ENCODE assay signal across 26 mouse cellular contexts in genomic region chr15:11453997-11454396, GRCm38 (mm10). TPM values are rescaled to one million over a fixed set of nuclear protein-coding genes. Genes with fewer than 3 reads are reported as not detected.
DNase-seq lines count a peak whose midpoint lies in the region; ATAC-seq lines count a peak whose summit lies in the region.
"Had no signal": no experiment of that assay in that cellular context is flagged by ENCODE, and none has a peak within 500 bp of the region (broad histone marks: within the 10 kb centered on the region; RNA-seq: fewer than 3 reads in every experiment).

No protein-coding gene starts in this region.

- WGBS in limb, embryonic 13.5 days = 84% methylated on average over 1 of the region's 1 CpGs
- WGBS in limb, embryonic 10.5 days = 91% methylated on average over 1 of the region's 1 CpGs
- WGBS in limb, embryonic 15.5 days = 71% methylated on average over 1 of the region's 1 CpGs

- H3K4me3 ChIP-seq in limb, embryonic 13.5 days = no peak overlapping the region
- H3K4me3 ChIP-seq in limb, embryonic 10.5 days = no peak overlapping the region
- no peak overlapping the region for H3K4me3 ChIP-seq in limb, embryonic 15.5 days
- H3K4me3 ChIP-seq: heart, embryonic 15.5 days; hindbrain, embryonic 13.5 days; intestine, embryonic 15.5 days had no signal

- H3K27me3 ChIP-seq in limb, embryonic 13.5 days = 0 out of 2 replicates have a peak, but pooled peaks cover 12% of the 10 kb centered on the region
- no peaks in the 10 kb centered on the region for H3K27me3 ChIP-seq in limb, embryonic 10.5 days (ENCODE audit: low read depth, poor library complexity, severe bottlenecking)
- no peaks in the 10 kb centered on the region for H3K27me3 ChIP-seq in limb, embryonic 15.5 days
- H3K27me3 ChIP-seq: heart, embryonic 15.5 days; hindbrain, embryonic 13.5 days; intestine, embryonic 15.5 days had no signal

- peaks cover 43% of the 10 kb centered on the region for H3K4me1 ChIP-seq in limb, embryonic 13.5 days
- peaks cover 17% of the 10 kb centered on the region for H3K4me1 ChIP-seq in limb, embryonic 10.5 days
- peaks cover 15% of the 10 kb centered on the region for H3K4me1 ChIP-seq in limb, embryonic 15.5 days
- H3K4me1 ChIP-seq: hindbrain, embryonic 13.5 days; intestine, embryonic 15.5 days had no signal

- no peak for DNase-seq in limb, embryonic 10.5 days (ENCODE audit: low spot score)
- peak; percentile 13 for DNase-seq in NIH3T3 (ENCODE audit: low read depth)
- DNase-seq in B cell, adult 2 months = no peak
- DNase-seq in urinary bladder, postnatal 10 days (ENCODE audit: low spot score) = no peak
- DNase-seq: adrenal gland, postnatal 10 days; adrenal gland, postnatal 36 days; cerebellum, adult 18-20 months; cerebellum, adult 9-10 months; cerebellum, postnatal 14 days; forebrain, postnatal 0 days; gastrocnemius, postnatal 36 days; heart, adult 11 months; heart, postnatal 10 days; heart, postnatal 4 days; kidney, adult 11 months had no signal

- peak overlapping the region; percentile 80 for H3K27ac ChIP-seq in limb, embryonic 13.5 days
- no peak overlapping the region for H3K27ac ChIP-seq in limb, embryonic 10.5 days
- H3K27ac ChIP-seq in limb, embryonic 15.5 days = peak overlapping the region; percentile 35
- H3K27ac ChIP-seq: hindbrain, embryonic 13.5 days; intestine, embryonic 15.5 days had no signal

- no peak overlapping the region for H3K9ac ChIP-seq in limb, embryonic 13.5 days
- H3K9ac ChIP-seq in limb, embryonic 15.5 days = no peak overlapping the region
- H3K9ac ChIP-seq: forebrain, postnatal 0 days; heart, embryonic 15.5 days; hindbrain, embryonic 13.5 days; intestine, embryonic 15.5 days had no signal

- H3K9me3 ChIP-seq in limb, embryonic 13.5 days = no peaks in the 10 kb centered on the region
- H3K9me3 ChIP-seq in limb, embryonic 10.5 days (replicated peaks) = no peaks in the 10 kb centered on the region
- no peaks in the 10 kb centered on the region for H3K9me3 ChIP-seq in limb, embryonic 15.5 days
- H3K9me3 ChIP-seq: heart, embryonic 15.5 days; hindbrain, embryonic 13.5 days; intestine, embryonic 15.5 days had no signal

- H3K4me2 ChIP-seq in limb, embryonic 13.5 days (replicated peaks) = no peak overlapping the region
- no peak overlapping the region for H3K4me2 ChIP-seq in limb, embryonic 15.5 days
- H3K4me2 ChIP-seq: heart, embryonic 11.5 days; heart, embryonic 15.5 days; hindbrain, embryonic 13.5 days; intestine, embryonic 15.5 days had no signal

- H3K36me3 ChIP-seq in limb, embryonic 13.5 days = no peaks in the 10 kb centered on the region
- no peaks in the 10 kb centered on the region for H3K36me3 ChIP-seq in limb, embryonic 10.5 days
- no peaks in the 10 kb centered on the region for H3K36me3 ChIP-seq in limb, embryonic 15.5 days
- H3K36me3 ChIP-seq: heart, embryonic 15.5 days; hindbrain, embryonic 13.5 days; intestine, embryonic 15.5 days had no signal

- no peak for ATAC-seq in limb, embryonic 13.5 days (ENCODE audit: low FRiP score, low read depth)
- ATAC-seq in limb, embryonic 15.5 days (ENCODE audit: insufficient number of reproducible peaks, low FRiP score, low TSS enrichment, low read depth) = no peak
- no peak for ATAC-seq in granulocyte monocyte progenitor cell, adult 5-6 weeks (replicated peaks; ENCODE audit: poor library complexity, severe bottlenecking)
- ATAC-seq: activated CD4-positive, CD25-positive, alpha-beta regulatory T cell, adult 4 months; CD4-positive, CD25-positive, alpha-beta regulatory T cell, adult 4 months; forebrain, embryonic 14.5 days; forebrain, postnatal 0 days; hindbrain, embryonic 16.5 days; intestine, embryonic 15.5 days had no signal

RNA-seq across cellular contexts. Expression of gene Tars, which starts 54.5 kb away (rescaled TPM):
- polyA plus RNA-seq in limb, embryonic 13.5 days (2015; fragmentation: Nextera tagmentation; extraction: Ambion mirVana) = 73.0 and 75.2 TPM in 2 replicates
- polyA plus RNA-seq in limb, embryonic 10.5 days (2016; fragmentation: Nextera tagmentation; extraction: Ambion mirVana) = 78.7 and 79.1 TPM in 2 replicates
- polyA plus RNA-seq in limb, embryonic 15.5 days (2015; fragmentation: Nextera tagmentation; extraction: Ambion mirVana) = 65.7 and 68.6 TPM in 2 replicates
- total RNA-seq in granulocyte monocyte progenitor cell, adult 5-6 weeks (2014; fragmentation: Nextera tagmentation) = 33.8 and 44.6 TPM in 2 replicates
- 89.7 and 116 TPM in 2 replicates for total RNA-seq in granulocyte monocyte progenitor cell, adult 5-6 weeks (2017)
